Mouse (Mus musculus) bone marrow, adult 2 months (tissue): ENCODE results near the gene Prkn.

Experiments used
- CTCF ChIP-seq: fragments of 200-500 bp; IDR thresholded peaks from 2 replicates; pipeline ENCODE4 v1.5.1; 2011; ENCODE audit warnings: low read length, control low read depth; ENCODE audit not compliant: control insufficient read depth, insufficient read depth
- POLR2A ChIP-seq: fragments of 200-500 bp; IDR thresholded peaks from 2 replicates; pipeline ENCODE4 v1.6.1; 2011; ENCODE audit warnings: low read depth, mild to moderate bottlenecking, control low read depth, low read length, borderline replicate concordance; ENCODE audit not compliant: control insufficient read depth

- TF ChIP-seq CTCF: no peak
- no peak for TF ChIP-seq POLR2A
These were observed 557.5 kb downstream of the Prkn start for GRCm38 (mm10) chr17:11397678-11398077.
